Mouse (Mus musculus): Measurements from ENCODE around the gene Pla2g4a. TPM values are rescaled to one million over a fixed set of nuclear protein-coding genes. Genes with fewer than 3 reads are reported as not detected.

Gene Pla2g4a
- polyA plus RNA-seq, 1 experiment from 2014 or later: 12.9 TPM

DNA sequence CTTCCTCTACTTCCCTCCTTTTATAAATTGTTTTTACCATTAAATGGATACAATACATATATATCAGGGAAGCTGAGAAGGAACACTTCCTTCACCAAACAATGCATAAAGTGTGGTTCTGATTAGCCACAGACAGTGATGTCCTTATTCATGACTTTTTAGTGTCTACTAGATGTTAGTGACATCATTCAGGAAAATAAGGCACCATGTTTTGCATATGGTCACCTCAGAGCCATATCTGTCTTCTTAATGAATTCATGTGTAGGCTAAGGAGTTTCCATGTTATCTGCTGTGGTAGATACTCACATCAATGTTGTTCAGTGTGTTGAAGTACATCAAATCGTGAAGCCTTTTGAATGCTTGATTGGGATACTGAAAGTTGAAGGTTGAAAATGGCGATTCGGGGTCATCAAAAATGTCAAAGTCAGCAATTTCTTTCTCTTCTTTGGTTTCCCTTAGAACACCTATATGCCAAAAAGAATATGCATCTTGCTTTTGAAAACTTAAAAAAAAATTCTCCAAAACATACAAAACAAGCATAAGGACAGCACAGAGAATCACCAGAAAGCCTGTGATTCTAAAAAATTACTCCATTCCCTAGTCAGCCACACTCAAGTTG is 120.7 kb downstream of the Pla2g4a start:
- 91% methylated on average over 3 of the region's 3 CpGs for WGBS
- H3K27ac ChIP-seq (ENCODE audit: low read length): no peak overlapping the region
- H3K9me3 ChIP-seq (ENCODE audit: low read length): no peaks in the 10 kb centered on the region
- DNase-seq (ENCODE audit: low spot score): no peak
- no peak overlapping the region for H3K4me2 ChIP-seq (replicated peaks; ENCODE audit: low read depth, low read length)
- no peaks in the 10 kb centered on the region for H3K27me3 ChIP-seq (replicated peaks; ENCODE audit: insufficient read depth, low read length)
- no peak overlapping the region for H3K4me3 ChIP-seq (ENCODE audit: low read depth, low read length)
- no peak for ATAC-seq
- H3K9ac ChIP-seq (replicated peaks; ENCODE audit: low read depth): no peak overlapping the region
- TF ChIP-seq CTCF (IDR thresholded peaks at IDR 0.05) (no peak), EP300 (IDR thresholded peaks at IDR 0.05) (no peak)
- H3K4me1 ChIP-seq (ENCODE audit: insufficient read depth, low read depth, low read length): no peaks in the 10 kb centered on the region
- no peaks in the 10 kb centered on the region for H3K36me3 ChIP-seq (ENCODE audit: insufficient read depth, low read length)

DNA sequence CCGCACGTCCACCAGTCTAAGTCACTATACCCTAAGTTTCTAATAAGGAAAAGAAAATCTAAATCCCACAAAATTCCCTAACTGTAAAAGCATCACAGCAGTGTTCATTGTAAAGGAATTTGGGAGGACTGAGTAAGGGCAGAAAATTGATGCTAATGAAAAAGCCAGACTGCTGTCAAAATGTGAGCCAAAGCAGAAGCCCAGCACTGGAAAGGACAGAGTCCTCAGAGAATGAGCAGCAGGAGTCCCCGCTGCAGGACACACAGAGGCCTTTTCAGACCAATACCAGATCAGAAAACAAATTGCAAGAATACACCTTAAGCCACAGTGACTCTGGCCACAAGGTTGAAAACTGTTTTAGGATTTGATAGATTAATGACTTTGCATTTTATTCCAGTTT is 124.6 kb downstream of the Pla2g4a start:
- WGBS: 91% methylated on average over 3 of the region's 3 CpGs
- Histone ChIP-seq H3K27me3 (replicated peaks; ENCODE audit: insufficient read depth, low read length) (no peaks in the 10 kb centered on the region), H3K4me3 (ENCODE audit: low read depth, low read length) (no peak overlapping the region), H3K36me3 (ENCODE audit: insufficient read depth, low read length) (no peaks in the 10 kb centered on the region), H3K4me1 (ENCODE audit: insufficient read depth, low read depth, low read length) (no peaks in the 10 kb centered on the region), H3K27ac (ENCODE audit: low read length) (no peak overlapping the region), H3K9me3 (ENCODE audit: low read length) (no peaks in the 10 kb centered on the region), H3K4me2 (replicated peaks; ENCODE audit: low read depth, low read length) (no peak overlapping the region), H3K9ac (replicated peaks; ENCODE audit: low read depth) (no peak overlapping the region)
- TF ChIP-seq EP300 (IDR thresholded peaks at IDR 0.05) (no peak), CTCF (IDR thresholded peaks at IDR 0.05) (no peak)
- ATAC-seq (no peak), DNase-seq (ENCODE audit: low spot score) (no peak)

DNA sequence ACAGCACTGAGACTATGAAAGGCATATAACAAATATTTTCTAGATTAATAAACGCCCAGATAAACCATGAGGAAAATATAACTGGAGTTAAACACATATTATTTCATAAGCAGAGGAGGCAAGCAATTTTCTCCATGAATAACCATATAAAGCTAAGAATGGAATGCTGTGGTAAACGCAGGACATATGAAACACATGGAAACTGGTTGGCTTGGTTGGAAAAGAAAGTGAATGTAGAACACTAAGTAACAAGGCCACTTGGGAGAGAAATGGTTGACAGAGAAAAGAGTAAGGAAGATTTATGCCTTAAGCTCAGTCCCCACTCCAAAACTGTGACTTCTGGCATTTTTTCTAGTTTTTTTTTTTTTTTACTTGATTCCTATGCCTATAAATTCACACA is 127.2 kb downstream of the Pla2g4a start:
- Histone ChIP-seq H3K9ac (replicated peaks; ENCODE audit: low read depth) (no peak overlapping the region), H3K27ac (ENCODE audit: low read length) (no peak overlapping the region), H3K4me2 (replicated peaks; ENCODE audit: low read depth, low read length) (no peak overlapping the region), H3K36me3 (ENCODE audit: insufficient read depth, low read length) (no peaks in the 10 kb centered on the region), H3K4me3 (ENCODE audit: low read depth, low read length) (no peak overlapping the region), H3K4me1 (ENCODE audit: insufficient read depth, low read depth, low read length) (no peaks in the 10 kb centered on the region), H3K9me3 (ENCODE audit: low read length) (no peaks in the 10 kb centered on the region), H3K27me3 (replicated peaks; ENCODE audit: insufficient read depth, low read length) (no peaks in the 10 kb centered on the region)
- ATAC-seq: no peak
- no peak for DNase-seq (ENCODE audit: low spot score)
- 73% methylated on average over 2 of the region's 2 CpGs for WGBS
- TF ChIP-seq EP300 (IDR thresholded peaks at IDR 0.05) (no peak), CTCF (IDR thresholded peaks at IDR 0.05) (no peak)

DNA sequence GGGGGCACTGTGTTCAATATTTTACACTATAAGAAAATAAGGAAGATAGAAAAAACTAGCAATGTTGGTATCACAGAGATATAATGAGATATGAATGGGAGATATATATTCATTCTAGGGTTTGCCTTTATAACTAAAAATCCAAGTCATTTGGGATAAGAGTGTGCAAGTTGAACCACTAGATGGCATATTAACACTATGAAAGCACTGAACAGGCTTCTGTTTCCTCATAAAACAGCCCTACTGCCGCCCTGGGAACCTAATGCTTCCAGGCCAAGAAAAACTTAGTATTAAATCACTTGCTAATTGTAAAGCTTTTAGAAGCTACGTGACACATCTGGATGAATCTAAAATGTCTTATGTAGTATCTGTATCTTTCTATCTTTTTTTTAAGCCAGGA is 128.1 kb downstream of the Pla2g4a start:
- WGBS: 26% methylated on average over 2 of the region's 2 CpGs
- H3K4me2 ChIP-seq (replicated peaks; ENCODE audit: low read depth, low read length): no peak overlapping the region
- no peaks in the 10 kb centered on the region for H3K27me3 ChIP-seq (replicated peaks; ENCODE audit: insufficient read depth, low read length)
- ATAC-seq (peak; percentile 59; the same call in 1 of the 2 replicates), DNase-seq (ENCODE audit: low spot score) (peak; percentile 66)
- no peaks in the 10 kb centered on the region for H3K9me3 ChIP-seq (ENCODE audit: low read length)
- H3K27ac ChIP-seq (ENCODE audit: low read length): no peak overlapping the region
- H3K9ac ChIP-seq (replicated peaks; ENCODE audit: low read depth): no peak overlapping the region
- no peak overlapping the region for H3K4me3 ChIP-seq (ENCODE audit: low read depth, low read length)
- no peaks in the 10 kb centered on the region for H3K36me3 ChIP-seq (ENCODE audit: insufficient read depth, low read length)
- no peaks in the 10 kb centered on the region for H3K4me1 ChIP-seq (ENCODE audit: insufficient read depth, low read depth, low read length)
- TF ChIP-seq CTCF (IDR thresholded peaks at IDR 0.05) (peak; percentile 72), EP300 (IDR thresholded peaks at IDR 0.05) (no peak)

DNA sequence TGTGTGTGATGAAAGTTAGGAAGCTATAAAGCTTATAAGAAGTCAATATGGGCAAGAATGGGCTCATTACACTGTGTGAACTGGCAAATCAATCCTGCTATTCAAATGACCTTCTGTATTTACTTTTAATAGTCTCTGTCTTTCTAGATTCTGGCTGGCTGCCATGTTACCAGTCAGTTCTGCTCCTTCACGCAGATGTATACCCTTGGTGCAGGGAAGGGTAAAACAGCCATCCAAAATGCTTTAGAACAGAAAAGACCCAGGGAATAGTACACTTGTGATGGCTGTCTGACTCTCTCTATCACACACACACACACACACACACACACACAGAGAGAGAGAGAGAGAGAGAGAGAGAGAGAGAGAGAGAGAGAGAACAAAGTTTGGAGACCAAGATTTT is 128.6 kb downstream of the Pla2g4a start:
- DNase-seq (ENCODE audit: low spot score) (no peak), ATAC-seq (no peak)
- H3K4me2 ChIP-seq (replicated peaks; ENCODE audit: low read depth, low read length): no peak overlapping the region
- H3K27ac ChIP-seq (ENCODE audit: low read length): no peak overlapping the region
- H3K4me3 ChIP-seq (ENCODE audit: low read depth, low read length): no peak overlapping the region
- 60% methylated on average over 1 of the region's 1 CpGs for WGBS
- H3K9me3 ChIP-seq (ENCODE audit: low read length): no peaks in the 10 kb centered on the region
- TF ChIP-seq EP300 (IDR thresholded peaks at IDR 0.05) (no peak), CTCF (IDR thresholded peaks at IDR 0.05) (no peak)
- no peak overlapping the region for H3K9ac ChIP-seq (replicated peaks; ENCODE audit: low read depth)
- H3K36me3 ChIP-seq (ENCODE audit: insufficient read depth, low read length): no peaks in the 10 kb centered on the region
- H3K27me3 ChIP-seq (replicated peaks; ENCODE audit: insufficient read depth, low read length): no peaks in the 10 kb centered on the region
- H3K4me1 ChIP-seq (ENCODE audit: insufficient read depth, low read depth, low read length): no peaks in the 10 kb centered on the region

DNA sequence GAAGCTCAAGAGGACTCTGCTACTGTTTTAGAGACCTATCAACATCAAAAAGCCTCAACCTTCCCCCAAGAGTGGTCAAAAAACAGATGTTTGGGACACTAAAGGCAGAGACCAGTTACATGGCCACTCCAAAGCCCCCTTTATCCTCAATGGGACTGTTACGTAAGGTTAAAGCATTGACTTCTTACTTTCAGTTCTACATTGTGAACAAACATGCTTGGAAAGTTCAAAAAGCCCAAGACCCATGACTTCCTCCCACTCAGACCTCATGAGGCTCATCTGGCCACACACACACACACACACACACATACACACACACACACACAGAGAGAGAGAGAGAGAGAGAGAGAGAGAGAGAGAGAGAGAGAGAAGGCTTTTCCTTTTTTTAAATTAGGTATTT is 130.0 kb downstream of the Pla2g4a start:
- ATAC-seq: no peak
- Histone ChIP-seq H3K27me3 (replicated peaks; ENCODE audit: insufficient read depth, low read length) (no peaks in the 10 kb centered on the region), H3K4me1 (ENCODE audit: insufficient read depth, low read depth, low read length) (no peaks in the 10 kb centered on the region), H3K9me3 (ENCODE audit: low read length) (no peaks in the 10 kb centered on the region), H3K36me3 (ENCODE audit: insufficient read depth, low read length) (no peaks in the 10 kb centered on the region), H3K27ac (ENCODE audit: low read length) (no peak overlapping the region), H3K4me3 (ENCODE audit: low read depth, low read length) (no peak overlapping the region), H3K4me2 (replicated peaks; ENCODE audit: low read depth, low read length) (no peak overlapping the region), H3K9ac (replicated peaks; ENCODE audit: low read depth) (no peak overlapping the region)
- WGBS: 84% methylated on average over 1 of the region's 1 CpGs
- no peak for DNase-seq (ENCODE audit: low spot score)
- TF ChIP-seq CTCF (IDR thresholded peaks at IDR 0.05) (no peak), EP300 (IDR thresholded peaks at IDR 0.05) (no peak)
